Mouse (Mus musculus): Measurements from ENCODE around the gene Gm8220.
"Not testable (repeated sequence)": the region's sequence is repeated elsewhere in the genome, so short reads cannot be mapped to it uniquely, and the experiment has no call there.

Gm8220 gene

GRCm38 (mm10) chr14:44285280-44285679, at the start of gene Gm8220:
Gene Gm8220 (plus strand): TSS chr14:44285580.
- DNase-seq (ENCODE audit: low spot score in 2 of 2): not testable (repeated sequence)

- DNase-seq (ENCODE audit: low spot score in 2 of 2): no peak
Measured at GRCm38 (mm10) chr14:44248039-44248438, 37.3 kb upstream of the Gm8220 start.

GRCm38 (mm10) chr14:44312049-44312448, 26.7 kb downstream of the Gm8220 start:
- DNase-seq (ENCODE audit: low spot score in 2 of 2): not testable (repeated sequence)

- DNase-seq (ENCODE audit: low spot score in 2 of 2): not testable (repeated sequence)
Measured at GRCm38 (mm10) chr14:44338484-44338883, 53.1 kb downstream of the Gm8220 start, which contains the start of gene Gm5930. Gene Gm5930 (minus strand): TSS chr14:44338584.

Measured in urinary bladder, postnatal 36 days (tissue).